Mouse (Mus musculus) testis, adult 2 months (tissue): Measurements from ENCODE around the gene Hfe.

Source experiments
- CTCF ChIP-seq: fragments of 200-500 bp; IDR thresholded peaks from 2 replicates; pipeline ENCODE4 v1.5.1; 2012; ENCODE audit warnings: low read depth, mild to moderate bottlenecking, inconsistent platforms, low read length, moderate library complexity; ENCODE audit not compliant: control insufficient read depth, insufficient read depth, insufficient replicate concordance
- POLR2A ChIP-seq: fragments of 200-500 bp; IDR thresholded peaks from 2 replicates; pipeline ENCODE4 v1.6.1; 2012; ENCODE audit warnings: low read depth, mild to moderate bottlenecking, inconsistent platforms, low read length, moderate library complexity; ENCODE audit not compliant: control insufficient read depth

- TF ChIP-seq POLR2A, result no peak
- TF ChIP-seq CTCF, result no peak
Measured at GRCm38 (mm10) chr13:23716261-23717042, 5.8 kb upstream of the Hfe start.
